Mouse (Mus musculus): ENCODE data around the gene Eral1. TPM values are rescaled to one million over a fixed set of nuclear protein-coding genes. Genes with fewer than 3 reads are reported as not detected.

The Eral1 gene
- total and polyA plus RNA-seq, 3 experiments: 25.0 to 34.9 (median 28.2) TPM

GRCm38 (mm10) chr11:78113616-78114015 lies 33.4 kb upstream of the Eral1 start:
- WGBS: 73% methylated on average over 2 of the region's 2 CpGs
- intact Hi-C loops (cut with DNase I): no loop called here
- H3K4me1 ChIP-seq (ENCODE audit: control insufficient read depth, insufficient read depth, low read length): peaks cover 3% of the 10 kb centered on the region

GRCm38 (mm10) chr11:78104501-78104900 lies 24.3 kb upstream of the Eral1 start:
- intact Hi-C loops (cut with DNase I): no loop called here
- WGBS: 90% methylated on average over 5 of the region's 5 CpGs
- TF ChIP-seq POLR2A (IDR thresholded peaks at IDR 0.05; ENCODE audit: insufficient read depth, low read depth, low read length) (no peak), EP300 (IDR thresholded peaks at IDR 0.05; ENCODE audit: insufficient read depth, low read depth, low read length) (no peak), CTCF (IDR thresholded peaks at IDR 0.05) (no peak)
- no peak overlapping the region for H3K27ac ChIP-seq
- DNase-seq: no peak
- no peak overlapping the region for H3K4me3 ChIP-seq
- no peak overlapping the region for H3K9ac ChIP-seq (ENCODE audit: low read depth, low read length)
- peaks cover 3% of the 10 kb centered on the region for H3K79me2 ChIP-seq (replicated peaks; ENCODE audit: control insufficient read depth, insufficient read depth, low read length)
- H3K4me1 ChIP-seq (ENCODE audit: control insufficient read depth, insufficient read depth, low read length): peaks cover 7% of the 10 kb centered on the region
- H3K36me3 ChIP-seq (ENCODE audit: control insufficient read depth, insufficient read depth, low read length): no peaks in the 10 kb centered on the region
- H3K27me3 ChIP-seq (ENCODE audit: control insufficient read depth, insufficient read depth, low read length): no peaks in the 10 kb centered on the region

More at GRCm38 (mm10) chr11:78113616-78114015, 33.4 kb upstream of the Eral1 start:
- Histone ChIP-seq H3K36me3 (ENCODE audit: control insufficient read depth, insufficient read depth, low read length) (peaks cover 11% of the 10 kb centered on the region), H3K9ac (ENCODE audit: low read depth, low read length) (no peak overlapping the region), H3K79me2 (replicated peaks; ENCODE audit: control insufficient read depth, insufficient read depth, low read length) (peaks cover 6% of the 10 kb centered on the region), H3K4me3 (no peak overlapping the region), H3K27ac (no peak overlapping the region), H3K27me3 (ENCODE audit: control insufficient read depth, insufficient read depth, low read length) (no peaks in the 10 kb centered on the region)
- TF ChIP-seq CTCF (IDR thresholded peaks at IDR 0.05) (no peak), EP300 (IDR thresholded peaks at IDR 0.05; ENCODE audit: insufficient read depth, low read depth, low read length) (no peak), POLR2A (IDR thresholded peaks at IDR 0.05; ENCODE audit: insufficient read depth, low read depth, low read length) (no peak)
- DNase-seq: no peak

- H3K4me3 ChIP-seq: no peak overlapping the region
- TF ChIP-seq POLR2A (IDR thresholded peaks at IDR 0.05; ENCODE audit: insufficient read depth, low read depth, low read length): no peak
- peak; percentile 25; the same call in 1 of the 2 replicates for TF ChIP-seq CTCF (IDR thresholded peaks at IDR 0.05)
- TF ChIP-seq EP300 (IDR thresholded peaks at IDR 0.05; ENCODE audit: insufficient read depth, low read depth, low read length): no peak
- no peak for DNase-seq
- H3K36me3 ChIP-seq (ENCODE audit: control insufficient read depth, insufficient read depth, low read length): peaks cover 2% of the 10 kb centered on the region; the same call in 1 of the 2 replicates
- H3K9ac ChIP-seq (ENCODE audit: low read depth, low read length): no peak overlapping the region
- no peaks in the 10 kb centered on the region for H3K27me3 ChIP-seq (ENCODE audit: control insufficient read depth, insufficient read depth, low read length)
- 75% methylated on average over 5 of the region's 5 CpGs for WGBS
- no peak overlapping the region for H3K27ac ChIP-seq
- intact Hi-C loops (cut with DNase I): no loop called here
- peaks cover 2% of the 10 kb centered on the region for H3K79me2 ChIP-seq (replicated peaks; ENCODE audit: control insufficient read depth, insufficient read depth, low read length)
- H3K4me1 ChIP-seq (ENCODE audit: control insufficient read depth, insufficient read depth, low read length): peaks cover 7% of the 10 kb centered on the region
Observed at GRCm38 (mm10) chr11:78102958-78103747, 23.0 kb upstream of the Eral1 start.

GRCm38 (mm10) chr11:78102142-78102541 lies 22.0 kb upstream of the Eral1 start:
- TF ChIP-seq EP300 (IDR thresholded peaks at IDR 0.05; ENCODE audit: insufficient read depth, low read depth, low read length): no peak
- TF ChIP-seq POLR2A (IDR thresholded peaks at IDR 0.05; ENCODE audit: insufficient read depth, low read depth, low read length): no peak
- no peak for TF ChIP-seq CTCF (IDR thresholded peaks at IDR 0.05)
- intact Hi-C loops (cut with DNase I): no loop called here
- H3K36me3 ChIP-seq (ENCODE audit: control insufficient read depth, insufficient read depth, low read length): peaks cover 8% of the 10 kb centered on the region; the same call in 1 of the 2 replicates
- H3K9ac ChIP-seq (ENCODE audit: low read depth, low read length): no peak overlapping the region
- H3K27me3 ChIP-seq (ENCODE audit: control insufficient read depth, insufficient read depth, low read length): no peaks in the 10 kb centered on the region
- H3K27ac ChIP-seq: no peak overlapping the region
- H3K4me3 ChIP-seq: no peak overlapping the region
- H3K79me2 ChIP-seq (replicated peaks; ENCODE audit: control insufficient read depth, insufficient read depth, low read length): no peaks in the 10 kb centered on the region; the same call in none of the 2 replicates
- peaks cover 10% of the 10 kb centered on the region for H3K4me1 ChIP-seq (ENCODE audit: control insufficient read depth, insufficient read depth, low read length)
- DNase-seq: no peak
- 73% methylated on average over 5 of the region's 5 CpGs for WGBS

GRCm38 (mm10) chr11:78100746-78101145 lies 20.6 kb upstream of the Eral1 start:
- Histone ChIP-seq H3K4me3 (no peak overlapping the region), H3K27me3 (ENCODE audit: control insufficient read depth, insufficient read depth, low read length) (no peaks in the 10 kb centered on the region), H3K4me1 (ENCODE audit: control insufficient read depth, insufficient read depth, low read length) (peaks cover 12% of the 10 kb centered on the region), H3K27ac (no peak overlapping the region), H3K79me2 (replicated peaks; ENCODE audit: control insufficient read depth, insufficient read depth, low read length) (no peaks in the 10 kb centered on the region; the same call in none of the 2 replicates), H3K36me3 (ENCODE audit: control insufficient read depth, insufficient read depth, low read length) (peaks cover 12% of the 10 kb centered on the region), H3K9ac (ENCODE audit: low read depth, low read length) (no peak overlapping the region)
- TF ChIP-seq CTCF (IDR thresholded peaks at IDR 0.05) (no peak), EP300 (IDR thresholded peaks at IDR 0.05; ENCODE audit: insufficient read depth, low read depth, low read length) (no peak), POLR2A (IDR thresholded peaks at IDR 0.05; ENCODE audit: insufficient read depth, low read depth, low read length) (no peak)
- intact Hi-C loops (cut with DNase I): no loop called here
- WGBS: 50% methylated on average over 11 of the region's 11 CpGs
- no peak for DNase-seq

GRCm38 (mm10) chr11:78097077-78097476 lies 16.9 kb upstream of the Eral1 start:
- intact Hi-C loops (cut with DNase I): loop anchor here (2.0 to 5.0 kb wide), 2 partner anchors 20 to 45 kb away; no protein-coding TSS in a partner anchor

More at GRCm38 (mm10) chr11:78097077-78097476, 16.9 kb upstream of the Eral1 start:
- Histone ChIP-seq H3K4me1 (ENCODE audit: control insufficient read depth, insufficient read depth, low read length) (peaks cover 10% of the 10 kb centered on the region), H3K9ac (ENCODE audit: low read depth, low read length) (peak overlapping the region; percentile 34; the same call in 1 of the 2 replicates), H3K79me2 (replicated peaks; ENCODE audit: control insufficient read depth, insufficient read depth, low read length) (peaks cover 2% of the 10 kb centered on the region; the same call in 1 of the 2 replicates), H3K27ac (peak overlapping the region; percentile 51; the same call in 1 of the 2 replicates), H3K4me3 (peak overlapping the region; percentile 24; the same call in 1 of the 2 replicates), H3K36me3 (ENCODE audit: control insufficient read depth, insufficient read depth, low read length) (peaks cover 16% of the 10 kb centered on the region), H3K27me3 (ENCODE audit: control insufficient read depth, insufficient read depth, low read length) (no peaks in the 10 kb centered on the region)
- no peak for TF ChIP-seq POLR2A (IDR thresholded peaks at IDR 0.05; ENCODE audit: insufficient read depth, low read depth, low read length)
- TF ChIP-seq CTCF (IDR thresholded peaks at IDR 0.05): no peak
- TF ChIP-seq EP300 (IDR thresholded peaks at IDR 0.05; ENCODE audit: insufficient read depth, low read depth, low read length): no peak
- 3% methylated on average over 3 of the region's 3 CpGs for WGBS
- no peak for DNase-seq
